Mouse (Mus musculus): Measurements from ENCODE around the gene Barhl2. TPM values are rescaled to one million over a fixed set of nuclear protein-coding genes. Genes with fewer than 3 reads are reported as not detected.

Gene Barhl2
- polyA plus RNA-seq (2016; fragmentation: Nextera tagmentation; extraction: Ambion mirVana): 1.3 and 1.4 TPM in 2 replicates

GRCm38 (mm10) chr5:106457986-106458476 is at the start of gene Barhl2:
Barhl2 (minus strand) TSS chr5:106458166.
- Histone ChIP-seq H3K27me3 (peaks cover 91% of the 10 kb centered on the region), H3K36me3 (no peaks in the 10 kb centered on the region), H3K9me3 (replicated peaks) (no peaks in the 10 kb centered on the region), H3K4me1 (peaks cover 33% of the 10 kb centered on the region), H3K4me2 (replicated peaks) (peak within 1 kb of the TSS; percentile 82), H3K9ac (peak within 1 kb of the TSS; percentile 43), H3K4me3 (peak within 1 kb of the TSS; percentile 47), H3K27ac (no peak within 1 kb of the TSS)
- WGBS: under 1% methylated on average over 43 of the region's 57 CpGs
- no peak for ATAC-seq (ENCODE audit: low FRiP score)

- H3K9me3 ChIP-seq (replicated peaks): no peaks in the 10 kb centered on the region
- ATAC-seq (ENCODE audit: low FRiP score): no peak
- H3K4me1 ChIP-seq: peaks cover 20% of the 10 kb centered on the region
- no peaks in the 10 kb centered on the region for H3K36me3 ChIP-seq
- H3K4me2 ChIP-seq (replicated peaks): no peak overlapping the region
- no peak overlapping the region for H3K4me3 ChIP-seq
- H3K27me3 ChIP-seq: no peaks in the 10 kb centered on the region
- no peak overlapping the region for H3K9ac ChIP-seq
- H3K27ac ChIP-seq: no peak overlapping the region
- WGBS: 89% methylated on average over 5 of the region's 5 CpGs
Measured at GRCm38 (mm10) chr5:106506061-106506460, 48.1 kb upstream of the Barhl2 start.

- H3K4me1 ChIP-seq: peaks cover 22% of the 10 kb centered on the region
- H3K4me3 ChIP-seq: no peak overlapping the region
- no peak overlapping the region for H3K27ac ChIP-seq
Measured at GRCm38 (mm10) chr5:106502684-106503545, 44.9 kb upstream of the Barhl2 start.

GRCm38 (mm10) chr5:106502271-106502670 is 44.3 kb upstream of the Barhl2 start:
- 64% methylated on average over 7 of the region's 7 CpGs for WGBS
- H3K9ac ChIP-seq: no peak overlapping the region
- peak overlapping the region; percentile 23; the same call in 1 of the 2 replicates for H3K27ac ChIP-seq
- H3K9me3 ChIP-seq (replicated peaks): no peaks in the 10 kb centered on the region
- no peaks in the 10 kb centered on the region for H3K36me3 ChIP-seq
- H3K4me2 ChIP-seq (replicated peaks): no peak overlapping the region
- peaks cover 22% of the 10 kb centered on the region for H3K4me1 ChIP-seq
- no peak for ATAC-seq (ENCODE audit: low FRiP score)
- no peaks in the 10 kb centered on the region for H3K27me3 ChIP-seq
- no peak overlapping the region for H3K4me3 ChIP-seq

More at GRCm38 (mm10) chr5:106502684-106503545, 44.9 kb upstream of the Barhl2 start:
- Histone ChIP-seq H3K9me3 (replicated peaks) (no peaks in the 10 kb centered on the region), H3K4me2 (replicated peaks) (no peak overlapping the region), H3K36me3 (no peaks in the 10 kb centered on the region), H3K9ac (no peak overlapping the region), H3K27me3 (no peaks in the 10 kb centered on the region)
- peak; percentile 64; the same call in 1 of the 2 replicates for ATAC-seq (ENCODE audit: low FRiP score)
- 28% methylated on average over 12 of the region's 12 CpGs for WGBS

- WGBS: 54% methylated on average over 8 of the region's 8 CpGs
- Histone ChIP-seq H3K9ac (no peak overlapping the region), H3K36me3 (no peaks in the 10 kb centered on the region), H3K4me2 (replicated peaks) (no peak overlapping the region), H3K4me3 (no peak overlapping the region), H3K27me3 (no peaks in the 10 kb centered on the region), H3K4me1 (peaks cover 8% of the 10 kb centered on the region; the same call in 1 of the 2 replicates), H3K27ac (no peak overlapping the region), H3K9me3 (replicated peaks) (no peaks in the 10 kb centered on the region)
- ATAC-seq (ENCODE audit: low FRiP score): no peak
Measured at GRCm38 (mm10) chr5:106491771-106492170, 33.8 kb upstream of the Barhl2 start.

DNA sequence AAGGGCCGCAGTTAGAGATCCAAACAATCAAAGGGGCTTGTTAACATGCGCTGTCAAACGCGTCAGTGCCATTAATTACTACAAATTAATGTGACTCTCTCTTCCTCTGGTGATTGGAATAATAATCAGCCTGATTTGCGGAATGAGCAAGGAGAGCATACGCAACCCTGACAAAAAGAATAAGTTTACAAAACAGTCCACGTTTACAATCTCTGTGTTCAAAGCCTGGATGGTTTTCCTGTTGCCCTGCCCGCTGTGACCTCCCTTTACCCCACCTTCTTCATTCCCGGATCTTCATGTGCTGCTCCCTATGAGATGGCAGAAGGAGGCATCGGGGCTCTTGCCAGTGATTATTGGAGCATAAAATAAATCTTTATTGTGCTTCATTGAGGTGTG is 14.1 kb upstream of the Barhl2 start:
- Histone ChIP-seq H3K27me3 (peaks cover 89% of the 10 kb centered on the region), H3K4me2 (replicated peaks) (no peak overlapping the region), H3K36me3 (no peaks in the 10 kb centered on the region), H3K27ac (no peak overlapping the region), H3K4me1 (peaks cover 19% of the 10 kb centered on the region), H3K9ac (no peak overlapping the region), H3K4me3 (no peak overlapping the region), H3K9me3 (replicated peaks) (no peaks in the 10 kb centered on the region)
- no peak for ATAC-seq (ENCODE audit: low FRiP score)
- 6% methylated on average over 10 of the region's 10 CpGs for WGBS

DNA sequence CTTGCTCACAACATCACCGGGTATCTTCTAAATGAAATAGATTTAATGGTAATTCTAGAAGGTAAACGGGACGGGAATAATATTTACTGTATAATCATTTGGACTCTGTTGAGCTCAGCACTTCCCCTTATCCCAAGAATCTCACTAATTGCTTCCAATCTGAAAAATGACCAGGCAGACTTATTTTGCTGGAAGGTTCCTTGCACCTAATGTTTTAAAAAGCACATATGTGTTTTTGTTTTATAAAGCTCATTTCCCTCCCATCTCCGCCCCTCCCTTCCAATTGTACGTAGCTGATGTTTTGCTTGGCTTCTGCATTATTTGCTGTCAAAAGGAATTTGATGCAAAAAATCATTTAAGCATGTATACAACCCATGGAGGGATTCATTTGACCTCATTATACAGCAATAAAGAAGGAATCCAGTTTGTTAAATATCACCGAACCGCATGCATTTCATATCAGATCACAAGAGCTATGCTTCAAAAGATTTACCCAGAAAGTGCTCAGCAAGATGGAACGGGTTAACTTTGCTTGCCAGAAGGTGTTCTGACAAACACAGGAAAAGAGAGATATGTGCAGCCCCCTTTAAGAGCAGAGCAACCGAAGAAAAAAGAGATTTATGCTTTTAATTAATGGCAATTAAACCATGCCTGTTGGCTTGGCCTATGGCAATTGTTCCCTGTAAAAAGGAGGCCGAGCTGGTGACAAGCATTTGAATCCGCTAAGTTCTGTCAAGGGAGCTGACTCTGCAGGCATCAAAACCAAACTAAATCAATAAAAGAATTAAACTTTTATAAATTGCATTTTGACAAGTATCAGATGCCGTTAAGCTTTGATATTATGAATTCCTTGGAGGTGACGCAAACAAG is 13.5 kb upstream of the Barhl2 start:
- Histone ChIP-seq H3K4me3 (no peak overlapping the region), H3K27ac (no peak overlapping the region), H3K4me1 (peaks cover 23% of the 10 kb centered on the region), H3K9me3 (replicated peaks) (no peaks in the 10 kb centered on the region), H3K9ac (no peak overlapping the region), H3K36me3 (no peaks in the 10 kb centered on the region), H3K4me2 (replicated peaks) (no peak overlapping the region), H3K27me3 (peaks cover 92% of the 10 kb centered on the region)
- WGBS: 11% methylated on average over 13 of the region's 13 CpGs
- no peak for ATAC-seq (ENCODE audit: low FRiP score)

- Histone ChIP-seq H3K36me3 (no peaks in the 10 kb centered on the region), H3K9me3 (replicated peaks) (no peaks in the 10 kb centered on the region), H3K4me1 (peaks cover 29% of the 10 kb centered on the region), H3K27ac (no peak overlapping the region; the same call in 1 of the 2 replicates), H3K9ac (no peak overlapping the region), H3K27me3 (peaks cover 100% of the 10 kb centered on the region), H3K4me3 (no peak overlapping the region), H3K4me2 (replicated peaks) (no peak overlapping the region)
- 2% methylated on average over 31 of the region's 31 CpGs for WGBS
- no peak for ATAC-seq (ENCODE audit: low FRiP score)
Measured at GRCm38 (mm10) chr5:106465129-106465790, 7.3 kb upstream of the Barhl2 start.

DNA sequence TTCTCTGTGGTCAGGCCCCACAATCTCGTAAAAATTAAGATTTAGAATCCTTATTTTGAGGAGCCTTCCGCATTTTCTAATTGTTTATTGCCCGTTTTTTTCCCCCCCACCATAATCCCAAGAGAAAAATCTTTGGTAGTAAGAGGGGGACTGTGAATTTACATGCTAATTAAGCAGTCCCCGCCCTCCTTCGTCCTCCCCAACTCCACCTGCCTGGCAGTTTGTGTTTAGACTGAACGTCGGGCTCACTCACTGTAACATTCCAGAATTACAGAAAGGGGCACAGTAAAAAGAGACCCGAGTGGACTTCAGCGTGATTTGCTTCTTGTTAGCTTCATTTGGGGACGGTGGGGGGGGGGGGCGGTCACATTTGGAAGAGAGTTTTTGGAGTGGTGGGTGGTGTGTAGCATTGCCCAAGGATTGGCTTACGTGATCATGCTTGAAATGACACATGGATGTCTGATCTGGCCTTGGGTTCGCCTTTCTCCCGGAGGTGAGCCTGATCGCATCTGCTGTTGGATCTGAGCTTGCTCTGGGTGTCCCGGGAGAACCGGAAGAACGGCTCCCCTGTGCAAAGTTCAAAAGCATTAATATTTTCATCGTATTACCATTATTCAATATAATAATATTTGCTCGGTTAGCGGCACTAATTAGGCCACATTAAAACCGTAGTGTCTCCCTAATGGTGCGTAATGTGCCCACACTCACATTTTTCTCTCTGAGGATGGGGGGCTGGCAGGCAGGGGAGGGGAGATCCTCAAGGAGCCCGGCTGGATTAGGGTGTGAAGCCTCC is 6.6 kb upstream of the Barhl2 start:
- Histone ChIP-seq H3K9me3 (replicated peaks) (no peaks in the 10 kb centered on the region), H3K27me3 (peaks cover 100% of the 10 kb centered on the region), H3K27ac (no peak overlapping the region), H3K4me2 (replicated peaks) (no peak overlapping the region), H3K36me3 (no peaks in the 10 kb centered on the region), H3K4me3 (no peak overlapping the region), H3K4me1 (peaks cover 29% of the 10 kb centered on the region), H3K9ac (no peak overlapping the region)
- ATAC-seq (ENCODE audit: low FRiP score): no peak
- WGBS: under 1% methylated on average over 23 of the region's 24 CpGs

- Histone ChIP-seq H3K9ac (no peak overlapping the region), H3K36me3 (no peaks in the 10 kb centered on the region), H3K9me3 (replicated peaks) (no peaks in the 10 kb centered on the region), H3K27ac (no peak overlapping the region), H3K4me1 (peaks cover 28% of the 10 kb centered on the region), H3K27me3 (peaks cover 100% of the 10 kb centered on the region), H3K4me3 (no peak overlapping the region), H3K4me2 (replicated peaks) (no peak overlapping the region; the same call in 1 of the 2 replicates)
- ATAC-seq (ENCODE audit: low FRiP score): no peak
- WGBS: under 1% methylated on average over 25 of the region's 25 CpGs
Measured at GRCm38 (mm10) chr5:106463661-106464191, 5.8 kb upstream of the Barhl2 start.

GRCm38 (mm10) chr5:106461913-106462312 is 3.9 kb upstream of the Barhl2 start:
- Histone ChIP-seq H3K27me3 (peaks cover 98% of the 10 kb centered on the region), H3K27ac (no peak overlapping the region), H3K9ac (no peak overlapping the region), H3K4me3 (no peak overlapping the region), H3K9me3 (replicated peaks) (no peaks in the 10 kb centered on the region), H3K4me2 (replicated peaks) (no peak overlapping the region), H3K4me1 (peaks cover 38% of the 10 kb centered on the region), H3K36me3 (no peaks in the 10 kb centered on the region)
- WGBS: under 1% methylated on average over 4 of the region's 4 CpGs
- no peak for ATAC-seq (ENCODE audit: low FRiP score)
